Mouse (Mus musculus) urinary bladder, adult 2 months (tissue): Measurements from ENCODE around the gene Cluap1. TPM values are rescaled to one million over a fixed set of nuclear protein-coding genes. Genes with fewer than 3 reads are reported as not detected.

Experiments used
- DNase-seq: peaks from one replicate; pipeline ENCODE4 v3.0.0; 2022; ENCODE audit warnings: low spot score
- polyA plus RNA-seq: library from polyadenylated mRNA; depleted of rRNA; stranded (reverse); fragments of >200 nt; gene quantifications from 2 replicates; pipeline ENCODE4 v1.2.3, GENCODE M21; 2012; rRNA removed

The Cluap1 gene
- 19.5 and 20.3 TPM in 2 replicates for polyA plus RNA-seq

DNA sequence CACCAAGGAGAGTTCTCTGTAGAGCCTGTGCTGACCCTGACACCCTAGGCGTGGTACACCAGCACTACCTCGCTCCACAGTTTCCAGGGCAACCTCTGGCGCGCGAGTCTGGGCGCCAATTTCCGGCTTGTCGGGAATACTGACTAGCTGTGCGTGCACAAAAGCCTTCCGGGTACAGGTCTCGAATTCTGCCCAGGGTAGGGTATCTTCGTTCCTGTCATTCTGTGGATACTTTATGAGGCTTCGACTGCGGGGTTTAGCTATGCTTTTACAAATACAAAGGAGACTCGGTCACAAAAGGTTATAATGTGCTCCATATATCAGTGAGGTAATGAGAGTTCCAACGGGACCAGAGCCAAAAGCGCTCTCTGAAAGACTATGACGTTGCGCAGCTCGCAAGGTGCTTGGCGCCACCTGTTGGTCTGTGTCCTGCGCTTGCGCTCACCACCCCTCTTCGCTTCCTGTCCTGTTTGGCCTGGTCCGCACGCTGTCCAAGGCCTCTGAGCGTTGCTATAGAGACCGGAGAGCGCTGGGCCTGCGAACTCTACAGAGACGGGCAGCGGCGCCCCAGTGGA, at the start of gene Cluap1, which contains the start of gene 1700037C18Rik:
Cluap1 (plus strand) TSS at position 265 of the 575 bp plus-strand sequence.
1700037C18Rik (minus strand) TSS at position 153 of the 575 bp plus-strand sequence.
- peak; percentile 79 for DNase-seq

DNA sequence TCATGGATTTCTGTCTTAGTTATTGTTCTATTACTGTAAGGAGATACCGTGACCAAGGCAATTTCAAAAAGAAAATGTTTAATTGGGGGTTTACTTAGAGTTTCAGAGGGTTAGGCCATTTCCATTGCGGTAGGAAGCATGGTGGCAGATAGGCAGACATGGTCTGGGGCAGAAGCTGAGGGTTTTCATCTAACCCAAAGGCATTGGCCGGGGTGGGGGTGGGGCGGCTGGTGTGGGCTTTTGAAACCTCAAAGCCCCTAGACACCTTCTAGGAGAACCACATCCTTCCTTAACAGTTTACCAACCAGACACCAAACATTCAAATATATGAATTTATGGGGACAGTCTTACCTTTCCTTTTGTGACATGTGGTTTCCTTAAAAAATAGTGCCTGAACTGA, 49.3 kb upstream of the Cluap1 start:
- no peak for DNase-seq

DNA sequence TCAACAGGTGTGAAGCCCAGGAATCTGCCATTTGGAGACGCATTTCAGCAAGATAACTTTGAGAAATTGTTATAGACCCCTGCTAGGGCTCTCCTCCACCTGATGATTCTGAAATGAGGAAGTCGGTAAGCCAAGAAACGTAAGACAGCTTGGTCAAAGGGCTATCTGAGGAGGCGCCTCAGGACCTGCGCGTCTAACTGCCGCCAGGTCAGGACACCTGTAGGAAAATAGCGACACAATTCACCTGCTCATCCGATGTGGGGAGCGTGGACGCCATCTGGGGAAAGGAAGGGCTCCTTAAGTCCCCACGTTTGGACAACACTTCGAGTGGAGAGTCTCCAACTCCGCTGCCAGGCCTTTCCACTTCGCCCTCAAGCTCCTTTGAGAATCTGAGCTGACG, 36.8 kb upstream of the Cluap1 start:
- no peak for DNase-seq

DNA sequence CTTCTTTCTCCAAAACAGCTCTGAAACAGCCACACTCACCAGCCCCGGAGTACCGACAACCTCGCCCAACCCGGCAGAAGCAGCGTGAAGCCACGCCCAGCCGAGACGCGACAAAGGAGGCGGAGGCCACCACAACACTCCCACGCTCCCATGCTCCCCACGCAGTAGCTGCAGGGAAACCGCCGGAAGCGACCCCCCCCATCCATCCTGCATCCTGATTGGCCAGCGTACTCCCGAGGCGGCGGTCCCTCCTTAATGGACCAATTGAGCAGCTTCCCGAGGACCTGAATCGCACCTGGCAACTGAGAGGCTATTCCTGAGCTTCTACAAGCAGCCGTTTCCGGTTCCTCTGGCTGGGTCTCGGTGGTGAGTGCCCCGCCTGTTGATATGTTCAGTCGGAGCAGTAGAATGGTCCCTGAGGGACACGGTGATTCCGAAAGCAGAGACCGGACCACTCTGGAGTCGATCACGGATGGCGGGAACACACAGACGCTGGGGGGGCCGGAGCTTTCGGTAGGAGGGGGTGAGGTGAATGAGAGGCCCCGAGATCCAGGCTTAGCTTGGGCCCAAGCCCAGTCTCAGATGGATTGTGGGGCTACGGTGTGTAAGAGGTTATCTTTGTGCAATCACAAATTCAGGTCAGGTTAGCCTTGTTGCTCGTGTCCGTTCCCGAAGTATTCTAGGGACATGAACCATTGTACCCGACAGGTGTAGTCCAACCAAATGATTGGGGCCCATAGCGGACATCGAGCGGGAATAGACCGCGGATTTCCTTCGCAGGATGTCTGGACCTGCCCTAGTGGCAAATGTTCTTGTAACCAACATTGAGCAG, 36.2 kb upstream of the Cluap1 start, which contains the start of gene Naa60:
Naa60 (plus strand) TSS at position 160 of the 832 bp plus-strand sequence.
- peak; percentile 81 for DNase-seq

DNA sequence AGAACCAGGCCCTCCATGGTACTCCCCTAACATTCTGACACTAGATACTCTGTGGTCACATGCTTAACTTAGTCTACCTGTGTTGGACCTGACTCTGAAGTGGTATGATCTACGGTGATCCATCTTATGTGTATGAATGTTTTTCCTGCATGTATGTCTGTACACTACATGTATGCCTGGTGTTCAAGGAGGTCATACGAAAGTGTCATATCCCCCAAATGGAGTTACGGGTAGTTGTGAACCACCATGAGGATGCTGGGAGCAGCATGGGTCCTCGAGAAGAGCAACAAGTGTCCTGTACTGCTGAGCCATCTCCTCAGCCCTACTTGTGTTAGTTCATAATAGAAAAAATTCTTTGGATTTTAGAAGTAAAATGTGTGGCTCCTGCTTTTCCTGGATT, 32.3 kb upstream of the Cluap1 start:
- DNase-seq = no peak

DNA sequence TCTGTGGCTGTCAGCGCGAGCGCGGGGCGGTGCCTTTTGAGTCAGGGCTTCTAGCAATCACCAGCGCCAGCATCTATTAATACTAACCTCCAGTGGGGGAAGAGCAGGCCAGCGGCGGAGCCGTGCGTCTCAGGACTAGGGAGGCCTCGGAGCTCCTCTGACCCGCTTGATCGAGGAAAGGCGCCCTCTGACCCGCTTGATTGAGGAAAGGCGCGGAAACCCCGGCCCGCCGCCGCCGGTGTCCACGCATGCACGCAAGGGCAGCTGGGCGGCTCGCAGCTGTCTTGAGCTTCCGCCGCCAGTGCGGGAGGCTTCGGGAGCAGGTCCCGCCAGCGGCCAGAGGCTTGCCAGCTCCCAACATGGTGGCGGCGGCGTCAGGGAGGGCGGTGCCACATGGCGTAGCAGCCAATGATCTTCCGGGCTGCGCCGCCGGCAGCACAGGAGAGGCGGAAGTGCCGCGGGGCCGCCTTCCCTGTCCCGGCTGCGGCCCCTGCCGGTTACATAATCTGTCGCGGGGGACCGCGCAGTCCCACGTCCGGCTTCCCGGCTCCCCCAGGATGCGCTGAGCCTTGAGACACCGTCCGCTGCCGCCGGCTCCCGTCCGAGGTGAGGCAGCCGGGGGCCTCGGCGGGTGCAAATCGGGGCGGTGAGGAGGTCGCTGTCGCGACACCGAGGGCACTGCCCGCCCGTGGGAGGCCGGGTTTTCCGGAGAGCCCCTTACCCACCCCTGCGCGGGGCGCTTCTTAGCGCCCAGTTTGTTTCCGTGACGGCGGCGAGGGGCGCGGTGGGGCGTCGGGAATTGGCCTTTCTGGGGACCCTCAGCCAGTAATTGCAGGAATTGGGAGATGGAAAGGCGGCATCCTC, 24.2 kb upstream of the Cluap1 start, which contains the start of the genes Zfp597 and Gm20695:
Zfp597 (minus strand) TSS at position 361 of the 864 bp plus-strand sequence.
Gm20695 (plus strand) TSS at position 448 of the 864 bp plus-strand sequence.
- DNase-seq = peak; percentile 94

DNA sequence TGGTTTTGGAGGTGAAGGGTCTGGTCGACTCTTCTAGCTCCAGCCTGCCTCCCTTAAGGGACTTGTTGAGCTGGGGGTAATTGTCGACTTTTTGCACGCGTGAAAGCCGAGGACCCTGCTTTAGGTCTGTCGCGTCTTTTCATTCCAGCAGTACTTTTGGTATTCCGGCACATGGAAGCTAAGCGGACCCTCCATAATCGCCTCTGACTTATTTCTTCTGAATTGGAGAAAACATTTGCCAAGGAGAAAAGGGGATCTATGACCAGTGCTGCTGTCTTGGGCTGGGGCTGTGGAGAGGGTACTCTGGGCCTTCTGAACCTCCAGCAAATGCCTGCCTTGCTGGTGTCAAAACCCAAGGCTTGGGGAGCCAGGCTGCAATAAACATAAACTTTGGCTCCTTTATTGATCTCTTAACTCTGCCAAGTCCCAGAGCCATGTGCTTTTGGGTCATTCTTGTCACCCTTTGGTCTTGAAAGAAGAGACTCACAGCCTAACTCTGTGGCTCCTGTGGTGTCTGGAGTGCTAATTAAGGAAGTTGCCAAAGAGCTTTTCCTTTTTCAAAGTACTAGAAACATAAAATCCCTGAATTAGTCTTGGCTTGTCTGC, 23.4 kb upstream of the Cluap1 start:
- DNase-seq = no peak

DNA sequence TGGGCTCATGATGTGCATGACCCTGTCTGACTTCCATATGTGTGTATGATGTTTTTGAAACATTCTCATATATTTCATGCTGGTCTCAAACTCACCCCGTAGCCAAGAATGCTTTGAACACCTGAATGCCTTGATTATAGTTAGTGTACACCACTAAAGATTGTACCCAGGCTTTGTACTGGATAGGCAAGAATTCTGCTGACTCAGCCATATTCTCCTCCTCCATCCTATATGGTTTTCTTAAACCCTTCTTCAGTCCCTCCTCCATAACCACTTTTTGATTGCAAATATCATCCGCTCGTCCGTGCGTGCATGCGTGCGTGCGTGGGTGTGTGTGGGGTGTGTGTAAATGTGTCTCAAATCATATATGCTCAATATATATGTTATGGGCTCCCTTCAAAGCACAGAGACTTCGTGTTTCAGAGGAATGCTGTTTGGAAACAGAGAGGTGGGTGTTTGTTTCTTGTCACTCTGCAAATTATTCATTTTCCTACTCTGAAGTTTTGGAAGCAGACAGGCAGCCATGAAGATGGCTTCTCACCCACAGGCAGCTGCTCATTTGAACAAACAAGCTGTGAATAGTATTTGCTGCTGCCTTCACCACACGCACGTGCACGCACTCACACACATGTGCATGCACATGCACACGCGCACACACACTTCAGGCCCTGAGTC, 16.8 kb upstream of the Cluap1 start:
- DNase-seq = no peak

DNA sequence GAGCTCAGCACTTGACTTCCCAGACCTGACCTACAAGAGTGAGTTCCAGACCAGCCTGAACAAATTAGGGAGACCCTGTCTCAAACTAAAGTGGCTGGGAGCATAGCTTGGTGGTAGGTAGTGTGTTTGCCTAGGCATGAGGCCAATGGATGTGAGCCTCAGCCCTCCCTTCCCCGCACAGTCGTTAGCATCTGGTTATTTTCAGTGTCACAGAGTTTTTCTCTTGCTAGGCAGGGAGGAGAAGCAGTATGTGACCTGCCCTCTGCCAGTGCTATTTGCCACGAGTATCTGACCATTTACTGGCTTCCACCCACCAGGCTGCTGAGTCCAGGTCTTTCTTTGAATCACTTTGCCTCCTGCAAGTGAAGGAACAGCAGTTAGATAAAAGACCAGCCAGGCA, 14.9 kb upstream of the Cluap1 start:
- DNase-seq = no peak

DNA sequence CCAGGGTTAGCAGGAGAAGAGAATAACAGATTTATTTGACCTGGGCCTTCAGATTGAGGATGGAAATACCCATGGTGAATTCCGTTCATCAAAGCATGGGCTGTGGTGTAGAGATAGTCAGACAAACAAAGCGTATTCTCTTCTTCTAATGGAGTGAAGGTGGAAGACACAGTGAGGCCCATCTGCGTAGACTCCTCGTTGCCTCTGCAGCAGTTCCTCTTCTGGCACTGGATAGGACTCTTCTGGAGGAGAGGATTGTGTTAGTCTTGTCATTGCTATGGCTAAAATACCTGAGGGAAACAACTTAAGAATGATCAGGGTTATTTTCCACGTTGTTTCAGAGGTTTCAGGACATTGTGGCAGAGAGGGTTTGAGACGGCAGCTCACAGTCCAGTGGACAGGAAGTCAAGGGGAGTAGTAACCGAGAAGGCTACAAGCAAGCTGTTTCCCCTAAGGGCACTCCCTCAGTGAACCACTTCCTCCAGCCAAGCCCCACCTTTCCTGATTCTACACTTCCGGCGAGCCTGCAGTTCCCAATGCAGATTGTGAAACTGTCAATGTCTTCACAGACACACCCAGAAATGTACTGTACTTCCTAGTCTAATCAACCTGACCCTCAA, 13.3 kb upstream of the Cluap1 start:
- no peak for DNase-seq

DNA sequence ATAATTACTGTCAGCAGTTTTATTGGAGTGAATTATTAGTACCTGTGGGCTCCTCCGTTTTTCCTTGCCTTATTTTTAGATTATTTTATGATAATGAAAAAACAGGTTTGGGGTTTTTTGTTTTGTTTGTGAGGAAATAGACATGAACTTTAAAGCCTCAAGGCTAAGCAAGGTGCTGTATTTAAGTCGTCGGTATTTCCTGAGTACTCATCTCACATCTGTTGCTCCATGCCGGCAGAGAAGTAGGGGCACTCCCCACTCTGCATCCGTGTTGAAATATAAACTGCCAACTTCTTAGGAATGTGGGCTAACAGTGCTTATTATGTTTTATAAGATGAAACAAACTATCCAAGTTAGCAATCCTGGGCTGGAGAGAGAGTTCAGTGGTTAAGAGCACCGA, 12.6 kb upstream of the Cluap1 start:
- no peak for DNase-seq

DNA sequence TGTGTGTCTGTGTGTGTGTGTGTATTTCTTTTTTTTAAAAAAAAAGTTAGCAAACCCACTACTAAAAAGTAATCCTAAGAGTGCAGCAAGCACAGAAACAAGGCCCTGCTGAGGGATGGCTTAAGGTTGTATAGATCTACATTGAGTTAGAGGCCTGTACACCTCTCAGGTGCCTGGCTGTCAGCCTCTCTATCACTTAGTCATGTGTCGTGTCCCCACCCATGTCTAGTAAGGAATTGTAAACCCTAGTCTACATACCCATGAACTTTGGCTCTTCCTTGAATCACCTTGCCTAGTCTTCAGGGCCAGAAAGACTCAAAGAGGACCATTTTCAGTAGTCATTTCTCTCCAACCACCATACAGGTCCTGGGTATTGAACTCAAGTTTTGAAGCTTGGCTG, 12.0 kb upstream of the Cluap1 start:
- no peak for DNase-seq

DNA sequence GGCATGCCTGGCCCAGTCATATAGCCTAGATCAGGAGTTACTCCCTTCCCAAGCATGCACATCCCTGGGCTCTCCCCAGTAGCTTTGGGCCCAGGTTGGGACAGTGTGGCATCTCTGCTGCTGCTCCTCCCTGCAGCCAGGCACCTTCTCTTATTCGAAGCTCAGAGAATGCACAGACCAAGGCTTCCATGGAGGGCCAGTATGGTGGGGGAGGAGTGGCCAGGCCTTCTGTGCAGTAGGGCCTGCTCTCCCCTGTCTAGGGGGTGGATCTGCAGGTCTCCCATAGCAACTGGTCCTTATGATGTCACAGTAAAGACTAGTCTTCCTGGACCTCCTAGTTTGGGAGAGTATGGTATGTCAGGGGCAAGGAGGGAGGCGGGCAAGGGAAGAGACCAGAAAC, 1.1 kb upstream of the Cluap1 start:
- DNase-seq = no peak

DNA sequence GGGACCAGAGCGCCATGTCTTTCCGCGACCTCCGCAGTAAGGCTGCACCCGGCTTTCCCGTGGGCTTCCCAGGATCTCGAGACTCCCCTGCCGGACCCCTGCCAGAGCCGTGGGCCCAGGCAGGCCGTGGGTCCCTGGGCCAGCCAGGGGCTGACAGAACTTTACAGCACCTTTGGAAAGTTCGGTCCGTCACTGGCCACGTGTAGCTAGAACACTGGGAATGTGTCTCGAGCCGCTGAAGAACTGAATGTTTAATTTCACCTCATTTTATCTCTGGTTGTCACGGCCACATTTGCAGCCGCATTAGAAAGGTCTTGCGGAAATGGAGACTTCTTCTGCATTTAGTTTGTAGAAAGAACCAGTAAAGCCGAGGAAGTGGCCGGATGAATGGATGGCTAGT, 517 bp downstream of the Cluap1 start:
- no peak for DNase-seq

DNA sequence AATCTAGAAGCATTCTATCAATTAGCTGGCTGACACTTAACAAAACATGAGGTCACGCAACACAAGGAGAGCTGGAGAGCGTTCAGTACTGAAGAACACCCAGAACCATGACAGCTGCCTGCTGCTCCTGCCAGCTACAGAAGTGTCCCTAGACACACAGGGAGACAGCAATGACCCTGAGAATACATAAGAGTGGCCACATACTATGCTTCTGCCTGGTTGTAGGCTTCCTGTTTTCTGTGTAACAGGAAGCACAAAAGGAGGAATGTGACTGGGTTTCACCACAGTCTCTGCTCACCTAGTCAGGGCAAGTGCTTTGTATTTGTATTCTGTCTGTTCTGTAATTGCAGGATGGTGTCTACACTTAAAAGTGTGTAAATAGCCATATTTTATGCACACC, 12.2 kb downstream of the Cluap1 start:
- no peak for DNase-seq

DNA sequence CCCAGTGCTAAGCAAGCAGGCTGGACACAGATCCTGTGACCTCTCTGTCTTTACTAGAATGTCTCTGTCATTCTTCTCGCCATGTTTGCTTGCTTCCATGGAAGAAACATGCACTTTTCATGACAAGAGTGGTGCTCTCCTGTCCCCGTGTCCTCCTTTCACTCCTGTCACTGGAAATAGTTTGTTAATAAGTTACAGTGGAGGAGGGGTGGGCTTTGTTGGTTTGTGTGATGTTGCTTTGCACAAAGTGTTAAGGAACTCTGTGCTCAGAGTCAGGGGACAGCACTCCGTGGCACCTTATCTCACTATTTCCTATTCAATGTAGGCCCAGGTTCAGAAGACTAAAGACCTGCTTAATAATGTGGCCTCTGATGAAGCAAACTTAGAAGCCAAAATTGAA, 14.9 kb downstream of the Cluap1 start:
- DNase-seq = no peak

DNA sequence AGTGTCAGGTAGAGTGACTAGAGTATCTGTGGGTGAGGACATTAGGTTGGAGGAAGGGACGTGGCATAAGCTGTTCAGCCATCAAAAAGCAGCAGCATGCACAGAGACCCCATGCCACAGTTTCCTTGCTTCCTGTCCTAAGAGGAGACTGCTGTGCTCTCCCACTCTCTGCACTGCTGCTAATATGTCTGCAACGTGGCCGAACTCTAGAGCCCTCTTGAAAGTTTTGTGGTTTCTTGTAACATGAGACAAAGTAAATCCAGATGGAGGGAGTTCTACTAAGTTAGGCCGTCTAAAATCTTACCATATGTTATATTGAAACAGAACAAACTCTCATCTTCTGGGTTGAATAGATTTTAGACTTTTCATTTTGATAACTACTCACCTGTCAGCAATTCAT, 15.4 kb downstream of the Cluap1 start:
- no peak for DNase-seq

DNA sequence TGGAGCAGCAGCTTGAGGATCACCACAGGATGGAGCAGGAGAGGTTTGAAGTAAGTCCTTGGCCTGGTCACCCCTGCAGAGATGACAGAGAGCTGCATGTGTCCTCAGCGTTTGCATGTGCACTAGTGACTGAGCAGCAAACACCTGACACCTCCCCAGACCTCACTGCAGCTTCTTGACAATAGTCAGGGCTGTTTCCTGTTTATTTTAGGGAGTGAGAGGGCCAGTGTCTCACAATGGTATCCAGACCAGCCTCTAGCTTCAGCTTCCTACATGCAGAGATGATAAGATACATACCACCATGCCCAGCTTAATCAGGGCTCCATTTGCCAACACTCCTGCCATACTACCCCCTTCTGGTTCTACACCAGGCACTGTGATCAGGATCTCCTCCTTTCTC, 20.0 kb downstream of the Cluap1 start:
- no peak for DNase-seq

DNA sequence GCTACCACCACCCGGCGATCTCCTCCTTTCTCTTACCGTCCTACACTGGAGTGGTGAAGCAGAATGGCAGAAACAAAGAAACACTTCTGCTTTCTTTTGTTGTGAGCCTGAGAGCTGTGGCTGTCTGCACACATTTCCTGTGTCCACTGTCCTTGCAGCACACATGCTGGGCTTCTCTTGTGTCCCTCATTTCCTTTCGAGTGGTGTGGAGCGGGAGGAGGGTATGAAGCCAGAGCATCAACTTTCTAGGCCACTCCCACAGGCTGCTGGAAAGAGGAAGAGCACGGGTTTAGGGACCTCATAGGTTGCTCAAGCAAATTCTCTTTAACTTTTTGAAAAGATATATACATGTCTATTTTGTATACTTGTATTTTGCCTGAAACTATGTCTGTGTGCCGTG, 20.6 kb downstream of the Cluap1 start:
- DNase-seq = no peak

DNA sequence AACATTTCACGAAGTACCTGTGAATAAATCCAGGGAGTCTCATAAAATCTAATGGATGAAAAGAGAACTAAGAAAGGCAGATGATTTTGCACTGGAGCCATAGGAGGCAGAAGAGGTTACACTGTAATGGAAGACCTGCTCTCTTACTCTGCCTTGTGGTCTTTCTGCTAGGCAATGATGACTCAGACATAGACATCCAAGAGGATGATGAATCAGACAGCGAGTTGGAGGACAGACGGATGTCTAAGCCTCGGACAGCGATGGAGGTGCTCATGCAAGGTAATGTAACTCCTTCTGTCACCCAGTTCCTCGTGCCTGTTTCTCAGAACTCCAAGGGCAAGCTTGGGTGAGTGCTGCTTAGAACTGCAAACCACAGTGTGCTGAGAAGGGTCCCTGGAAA, 24.9 kb downstream of the Cluap1 start:
- no peak for DNase-seq

DNA sequence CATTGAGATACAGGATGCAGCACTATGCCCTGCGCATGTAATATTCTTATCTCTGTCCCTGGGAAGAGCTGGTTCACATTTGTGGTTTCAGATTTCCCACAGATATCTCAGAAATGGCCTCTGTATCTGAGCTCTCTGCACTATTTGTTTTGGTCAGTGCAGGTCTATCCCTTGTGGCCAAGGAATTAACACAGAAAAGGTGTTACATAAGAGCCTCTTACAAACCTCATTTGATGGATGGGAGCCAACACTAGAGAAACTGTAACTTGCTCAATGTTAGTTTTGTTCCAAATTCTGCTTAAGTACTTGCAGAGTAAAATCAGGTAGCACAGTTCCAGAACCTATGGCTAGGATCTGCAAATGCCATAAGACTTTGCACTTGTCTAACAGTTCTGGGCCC, 25.5 kb downstream of the Cluap1 start:
- DNase-seq = no peak
